Mouse (Mus musculus): ENCODE results near the gene Eif3i. TPM values are rescaled to one million over a fixed set of nuclear protein-coding genes. Genes with fewer than 3 reads are reported as not detected.
A peak's percentile ranks its signal among the peaks of the same experiment; 100 is the strongest.
"Not testable (repeated sequence)": the region's sequence is repeated elsewhere in the genome, so short reads cannot be mapped to it uniquely, and the experiment has no call there.

Gene Eif3i
- polyA plus RNA-seq, 1 experiment from 2014 or later, result 207 TPM

DNA sequence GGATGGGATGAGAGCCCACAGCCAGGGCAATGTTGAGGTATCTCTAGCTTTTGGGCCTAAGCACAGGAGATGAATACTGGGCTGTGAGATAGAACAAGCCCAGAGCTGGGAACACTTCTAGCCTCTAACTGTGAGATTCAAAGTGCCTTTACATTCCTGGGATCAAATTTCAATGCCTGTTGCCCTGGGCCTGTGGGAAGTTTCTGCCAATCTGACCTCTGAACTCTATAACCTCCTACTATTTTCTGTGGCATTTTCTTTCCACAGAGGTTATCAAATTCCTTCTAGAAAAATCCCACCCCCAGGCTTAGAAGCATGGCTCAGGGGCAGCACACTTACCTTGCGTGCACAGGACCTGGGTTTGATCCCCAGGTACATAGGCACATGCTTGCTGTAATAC lies 50.2 kb downstream of the Eif3i start:
- no peak overlapping the region for H3K9ac ChIP-seq (ENCODE audit: low read length)
- ATAC-seq (ENCODE audit: insufficient number of reproducible peaks, insufficient read depth, low FRiP score, low read depth), result no peak
- H3K4me3 ChIP-seq (ENCODE audit: control insufficient read depth in 1 of 2, insufficient read depth in 1 of 2, low read depth in 1 of 2, low read length in 2 of 2), result no peak overlapping the region
- H3K27ac ChIP-seq (replicated peaks in 1 of 2; ENCODE audit: control insufficient read depth in 1 of 2, insufficient read depth in 1 of 2, low read depth in 2 of 2, low read length in 2 of 2), result no peak overlapping the region
- no peaks in the 10 kb centered on the region for H3K36me3 ChIP-seq (ENCODE audit: control insufficient read depth, insufficient read depth, low read length)
- no peaks in the 10 kb centered on the region for H3K9me3 ChIP-seq (ENCODE audit: control insufficient read depth, low read length)
- peaks cover 0 to under 1% of the 10 kb centered on the region in 2 experiments; a peak in 1 of 4 replicates for H3K4me1 ChIP-seq (ENCODE audit: control insufficient read depth in 2 of 2, insufficient read depth in 2 of 2, low read length in 2 of 2)
- WGBS, result 80% methylated on average over 1 of the region's 1 CpGs
- no peak overlapping the region for H3K4me2 ChIP-seq (ENCODE audit: low read length)
- no peaks in the 10 kb centered on the region; the same call in 1 of the 2 replicates for H3K27me3 ChIP-seq (ENCODE audit: control insufficient read depth, insufficient read depth, low read length)

DNA sequence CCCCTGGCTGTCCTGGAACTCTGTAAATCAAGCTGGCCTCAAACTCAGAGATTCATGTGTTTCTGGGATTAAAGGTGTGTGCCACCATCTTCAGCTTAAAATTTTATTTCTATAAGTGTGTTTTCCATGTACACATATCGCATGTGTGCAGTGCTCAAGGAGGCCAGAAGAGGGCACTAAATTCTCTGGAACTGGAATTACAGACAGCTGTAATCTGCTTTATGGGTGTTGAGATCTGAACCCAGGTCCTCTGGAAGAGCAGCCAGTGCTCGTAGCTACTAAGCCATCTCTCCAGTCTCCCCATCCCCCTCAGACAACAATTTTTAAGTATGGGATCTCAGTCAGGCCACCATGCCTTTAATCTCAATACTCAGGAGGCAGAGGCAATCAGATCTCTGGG lies 51.1 kb downstream of the Eif3i start:
- Histone ChIP-seq H3K4me1 (ENCODE audit: control insufficient read depth in 2 of 2, insufficient read depth in 2 of 2, low read length in 2 of 2) (no peaks in the 10 kb centered on the region), H3K27ac (replicated peaks in 1 of 2; ENCODE audit: control insufficient read depth in 1 of 2, insufficient read depth in 1 of 2, low read depth in 2 of 2, low read length in 2 of 2) (no peak overlapping the region), H3K4me2 (ENCODE audit: low read length) (no peak overlapping the region), H3K9me3 (ENCODE audit: control insufficient read depth, low read length) (no peaks in the 10 kb centered on the region), H3K4me3 (ENCODE audit: control insufficient read depth in 1 of 2, insufficient read depth in 1 of 2, low read depth in 1 of 2, low read length in 2 of 2) (no peak overlapping the region), H3K36me3 (ENCODE audit: control insufficient read depth, insufficient read depth, low read length) (no peaks in the 10 kb centered on the region), H3K27me3 (ENCODE audit: control insufficient read depth, insufficient read depth, low read length) (no peaks in the 10 kb centered on the region), H3K9ac (ENCODE audit: low read length) (no peak overlapping the region)
- ATAC-seq (ENCODE audit: insufficient number of reproducible peaks, insufficient read depth, low FRiP score, low read depth), result no peak
- WGBS, result 91% methylated on average over 2 of the region's 2 CpGs

DNA sequence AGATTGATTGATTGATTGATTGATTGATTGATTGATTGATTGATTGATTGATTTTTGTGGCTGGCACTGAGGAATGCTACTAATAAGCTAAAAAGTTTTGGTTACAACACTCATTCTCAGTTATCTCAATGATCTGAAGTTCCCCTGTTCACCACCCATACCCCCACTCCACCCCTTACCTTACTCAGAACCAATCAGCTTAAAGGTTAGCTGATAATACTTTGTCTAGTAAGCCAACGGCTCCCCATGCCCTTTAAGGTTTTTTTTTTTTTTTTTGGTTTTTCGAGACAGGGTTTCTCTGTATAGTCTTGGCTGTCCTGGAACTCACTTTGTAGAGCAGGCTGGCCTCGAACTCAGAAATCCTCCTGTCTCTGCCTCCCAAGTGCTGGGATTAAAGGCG lies 52.8 kb downstream of the Eif3i start:
- not testable (repeated sequence) for H3K9me3 ChIP-seq (ENCODE audit: control insufficient read depth, low read length); H3K27me3 ChIP-seq (ENCODE audit: control insufficient read depth, insufficient read depth, low read length); H3K9ac ChIP-seq (ENCODE audit: low read length); H3K4me3 ChIP-seq (ENCODE audit: control insufficient read depth in 1 of 2, insufficient read depth in 1 of 2, low read depth in 1 of 2, low read length in 2 of 2); ATAC-seq (ENCODE audit: insufficient number of reproducible peaks, insufficient read depth, low FRiP score, low read depth); H3K27ac ChIP-seq (replicated peaks in 1 of 2; ENCODE audit: control insufficient read depth in 1 of 2, insufficient read depth in 1 of 2, low read depth in 2 of 2, low read length in 2 of 2); H3K36me3 ChIP-seq (ENCODE audit: control insufficient read depth, insufficient read depth, low read length); H3K4me1 ChIP-seq (ENCODE audit: control insufficient read depth in 2 of 2, insufficient read depth in 2 of 2, low read length in 2 of 2); H3K4me2 ChIP-seq (ENCODE audit: low read length)
- WGBS, result 76% methylated on average over 4 of the region's 4 CpGs

DNA sequence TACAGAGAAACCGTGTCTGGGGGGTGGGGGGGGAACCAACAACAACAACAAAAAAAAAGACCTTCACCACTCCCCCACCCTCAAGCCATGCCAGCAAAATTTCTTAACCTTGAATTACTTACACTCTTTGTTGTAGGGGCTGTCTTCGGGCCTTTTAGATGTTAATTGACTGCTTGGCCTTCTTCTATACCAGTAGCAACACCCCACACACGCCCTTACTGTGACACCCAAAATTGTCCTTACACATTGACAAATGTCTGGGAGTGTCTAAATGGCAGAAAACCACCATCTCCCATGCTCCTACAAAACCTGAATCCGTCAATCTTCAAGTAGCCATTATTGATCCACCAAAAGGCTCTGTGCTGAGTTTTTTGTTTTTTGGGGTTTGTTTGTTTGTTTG lies 56.3 kb downstream of the Eif3i start:
- Histone ChIP-seq H3K9ac (ENCODE audit: low read length) (no peak overlapping the region), H3K4me3 (ENCODE audit: control insufficient read depth in 1 of 2, insufficient read depth in 1 of 2, low read depth in 1 of 2, low read length in 2 of 2) (no peak overlapping the region), H3K27ac (replicated peaks in 1 of 2; ENCODE audit: control insufficient read depth in 1 of 2, insufficient read depth in 1 of 2, low read depth in 2 of 2, low read length in 2 of 2) (no peak overlapping the region), H3K36me3 (ENCODE audit: control insufficient read depth, insufficient read depth, low read length) (0 out of 2 replicates have a peak, but pooled peaks cover 9% of the 10 kb centered on the region), H3K27me3 (ENCODE audit: control insufficient read depth, insufficient read depth, low read length) (no peaks in the 10 kb centered on the region), H3K9me3 (ENCODE audit: control insufficient read depth, low read length) (no peaks in the 10 kb centered on the region), H3K4me1 (ENCODE audit: control insufficient read depth in 2 of 2, insufficient read depth in 2 of 2, low read length in 2 of 2) (peaks cover 9 to 16% of the 10 kb centered on the region in 2 experiments), H3K4me2 (ENCODE audit: low read length) (no peak overlapping the region)
- no peak for ATAC-seq (ENCODE audit: insufficient number of reproducible peaks, insufficient read depth, low FRiP score, low read depth)
- WGBS, result 90% methylated on average over 4 of the region's 4 CpGs

DNA sequence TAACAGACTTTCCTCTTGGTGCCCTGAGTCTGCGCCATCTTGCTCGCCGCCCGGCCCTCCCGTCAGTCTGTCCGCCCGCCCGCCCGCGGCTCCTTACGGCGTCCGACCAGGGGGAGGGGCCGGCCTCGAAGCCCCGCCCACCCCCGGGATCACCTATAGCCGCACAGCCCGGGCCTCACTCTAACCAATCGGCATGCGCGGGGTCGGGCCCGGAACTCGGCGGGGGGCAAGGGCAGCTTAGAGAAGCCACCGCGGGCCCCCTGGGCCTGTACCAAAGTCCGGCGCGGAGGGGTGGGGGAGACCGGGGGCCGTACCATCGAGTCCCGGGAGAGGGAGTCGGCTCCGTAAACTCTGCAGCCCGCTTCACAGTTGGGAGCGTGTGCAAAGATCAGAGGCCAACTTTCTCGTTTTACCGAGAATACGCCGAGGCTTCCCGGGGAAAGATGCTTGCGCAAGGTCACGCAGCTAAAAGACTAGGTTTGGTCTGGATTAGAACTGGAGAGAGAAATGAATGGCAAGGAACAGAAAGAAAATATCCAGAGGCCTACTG lies 57.8 kb downstream of the Eif3i start, which contains the start of gene Hdac1:
Gene Hdac1 (minus strand): TSS at position 122 of the 550 bp plus-strand sequence.
- peak within 1 kb of the TSS; percentile 82 to 86 for H3K27ac ChIP-seq (replicated peaks in 1 of 2; ENCODE audit: control insufficient read depth in 1 of 2, insufficient read depth in 1 of 2, low read depth in 2 of 2, low read length in 2 of 2)
- H3K4me2 ChIP-seq (ENCODE audit: low read length), result peak within 1 kb of the TSS; percentile 79
- peak; percentile 99 for ATAC-seq (ENCODE audit: insufficient number of reproducible peaks, insufficient read depth, low FRiP score, low read depth)
- H3K4me1 ChIP-seq (ENCODE audit: control insufficient read depth in 2 of 2, insufficient read depth in 2 of 2, low read length in 2 of 2), result peaks cover 9 to 16% of the 10 kb centered on the region in 2 experiments
- WGBS, result under 1% methylated on average over 46 of the region's 46 CpGs
- peak within 1 kb of the TSS; percentile 86 to 99 for H3K4me3 ChIP-seq (ENCODE audit: control insufficient read depth in 1 of 2, insufficient read depth in 1 of 2, low read depth in 1 of 2, low read length in 2 of 2)
- no peaks in the 10 kb centered on the region for H3K9me3 ChIP-seq (ENCODE audit: control insufficient read depth, low read length)
- H3K36me3 ChIP-seq (ENCODE audit: control insufficient read depth, insufficient read depth, low read length), result 0 out of 2 replicates have a peak, but pooled peaks cover 11% of the 10 kb centered on the region
- H3K9ac ChIP-seq (ENCODE audit: low read length), result peak within 1 kb of the TSS; percentile 94
- H3K27me3 ChIP-seq (ENCODE audit: control insufficient read depth, insufficient read depth, low read length), result no peaks in the 10 kb centered on the region

Small RNAs within 50 kb of the gene (microRNA-seq; reads per million reads assigned to microRNA genes)
- not detected for gene Mir8119

Other genes starting within 250 kb of the Eif3i start
- gene Zbtb8a, start 222.5 kb downstream of the Eif3i start, polyA plus RNA-seq (2014; fragmentation: Nextera tagmentation; extraction: Ambion mirVana), result 9.0 TPM in 2 replicates
- gene Zbtb8b, start 159.8 kb downstream of the Eif3i start, polyA plus RNA-seq (2014; fragmentation: Nextera tagmentation; extraction: Ambion mirVana), result 5.0 and 5.6 TPM in 2 replicates
- gene Bsdc1, start 139.1 kb downstream of the Eif3i start, polyA plus RNA-seq (2014; fragmentation: Nextera tagmentation; extraction: Ambion mirVana), result 23.2 and 25.5 TPM in 2 replicates
- gene Tssk3, start 109.6 kb downstream of the Eif3i start, polyA plus RNA-seq (2014; fragmentation: Nextera tagmentation; extraction: Ambion mirVana), result not detected in 2 replicates
- not detected in 2 replicates for gene Fam229a, start 109.5 kb downstream of the Eif3i start, polyA plus RNA-seq (2014; fragmentation: Nextera tagmentation; extraction: Ambion mirVana)
- 301 and 313 TPM in 2 replicates for gene Marcksl1, start 87.1 kb downstream of the Eif3i start, polyA plus RNA-seq (2014; fragmentation: Nextera tagmentation; extraction: Ambion mirVana)
- gene Hdac1, start 57.9 kb downstream of the Eif3i start, polyA plus RNA-seq (2014; fragmentation: Nextera tagmentation; extraction: Ambion mirVana), result 123 and 124 TPM in 2 replicates
- gene Lck, start 27.0 kb downstream of the Eif3i start, polyA plus RNA-seq (2014; fragmentation: Nextera tagmentation; extraction: Ambion mirVana), result 2.6 and 3.2 TPM in 2 replicates
- 5.3 and 5.6 TPM in 2 replicates for gene Fam167b, start 22.1 kb downstream of the Eif3i start, polyA plus RNA-seq (2014; fragmentation: Nextera tagmentation; extraction: Ambion mirVana)
- gene Tmem234, start within 50 bp of the Eif3i start, polyA plus RNA-seq (2014; fragmentation: Nextera tagmentation; extraction: Ambion mirVana), result 158 and 179 TPM in 2 replicates
- gene Dcdc2b, start 13.6 kb upstream of the Eif3i start, polyA plus RNA-seq (2014; fragmentation: Nextera tagmentation; extraction: Ambion mirVana), result 1.1 and 2.6 TPM in 2 replicates
- 24.1 and 25.1 TPM in 2 replicates for gene Iqcc, start 18.5 kb upstream of the Eif3i start, polyA plus RNA-seq (2014; fragmentation: Nextera tagmentation; extraction: Ambion mirVana)
- gene Ccdc28b, start 23.3 kb upstream of the Eif3i start, polyA plus RNA-seq (2014; fragmentation: Nextera tagmentation; extraction: Ambion mirVana), result 49.8 and 53.3 TPM in 2 replicates
- 51.5 and 56.4 TPM in 2 replicates for gene Txlna, start 40.4 kb upstream of the Eif3i start, polyA plus RNA-seq (2014; fragmentation: Nextera tagmentation; extraction: Ambion mirVana)
- gene Kpna6, start 72.1 kb upstream of the Eif3i start, polyA plus RNA-seq (2014; fragmentation: Nextera tagmentation; extraction: Ambion mirVana), result 11.5 and 14.2 TPM in 2 replicates
- 7.1 and 13.4 TPM in 2 replicates for gene Tmem39b, start 96.2 kb upstream of the Eif3i start, polyA plus RNA-seq (2014; fragmentation: Nextera tagmentation; extraction: Ambion mirVana)
- gene Khdrbs1, start 141.7 kb upstream of the Eif3i start, polyA plus RNA-seq (2014; fragmentation: Nextera tagmentation; extraction: Ambion mirVana), result 69.6 and 74.0 TPM in 2 replicates
- gene Ptp4a2, start 210.6 kb upstream of the Eif3i start, polyA plus RNA-seq (2014; fragmentation: Nextera tagmentation; extraction: Ambion mirVana), result 350 and 362 TPM in 2 replicates

Measured in heart, embryonic 14.5 days (tissue).